31 mouse cellular contexts compared by ENCODE assay signal in the genomic region with DNA sequence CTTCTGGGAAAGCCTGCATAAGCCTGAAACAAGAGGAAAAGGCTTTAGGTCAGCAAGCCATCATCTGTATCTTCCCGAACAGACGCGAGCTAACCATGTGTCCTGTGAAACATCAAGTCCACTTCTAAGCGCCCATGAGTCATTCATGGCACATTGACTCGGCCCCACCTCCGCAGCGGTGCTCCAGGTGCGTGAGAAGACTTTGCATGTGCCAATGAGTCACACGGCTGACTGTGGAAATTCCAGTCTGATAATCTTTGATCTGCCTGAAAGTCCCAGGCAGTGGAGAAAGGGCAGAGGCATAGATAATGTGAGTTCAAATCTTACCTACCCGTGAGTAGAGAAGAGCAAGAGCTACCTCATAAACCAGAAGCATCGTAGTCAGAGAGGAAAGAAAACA.
DNase-seq lines count a peak whose midpoint lies in the region; ATAC-seq and TF ChIP-seq lines count a peak whose summit lies in the region.
"Had no signal": no experiment of that assay in that cellular context is flagged by ENCODE, and none has a peak within 500 bp of the region (broad histone marks: within the 10 kb centered on the region; RNA-seq: fewer than 3 reads in every experiment).

No protein-coding gene starts in this region.

- H3K4me3 ChIP-seq in stomach, postnatal 0 days (ENCODE audit: low read depth, low read length): no peak overlapping the region
- H3K4me3 ChIP-seq: embryonic facial prominence, embryonic 13.5 days; gastrocnemius, adult 2 months; heart, embryonic 13.5 days; hindbrain, embryonic 10.5 days; hindbrain, embryonic 15.5 days; liver, embryonic 12.5 days; myocyte; neural tube, embryonic 12.5 days had no signal

- no peak overlapping the region for H3K9ac ChIP-seq in stomach, postnatal 0 days (ENCODE audit: low read length)
- H3K9ac ChIP-seq: embryonic facial prominence, embryonic 13.5 days; heart, embryonic 13.5 days; hindbrain, embryonic 15.5 days; liver, embryonic 12.5 days; liver, postnatal 0 days; neural tube, embryonic 12.5 days had no signal

- no peaks in the 10 kb centered on the region for H3K9me3 ChIP-seq in stomach, postnatal 0 days (ENCODE audit: control insufficient read depth, low read length)
- H3K9me3 ChIP-seq: embryonic facial prominence, embryonic 13.5 days; G1E; heart, embryonic 13.5 days; hindbrain, embryonic 10.5 days; hindbrain, embryonic 15.5 days; liver, embryonic 12.5 days; neural tube, embryonic 12.5 days had no signal

- no peak for TF ChIP-seq EP300 in stomach, postnatal 0 days (optimal IDR thresholded peaks at IDR 0.05)

- DNase-seq in 416B (ENCODE audit: low read depth): peak; percentile 11
- DNase-seq in stomach, postnatal 0 days (ENCODE audit: low spot score): peak; percentile 33
- DNase-seq in right cerebral cortex, postnatal 36 days (ENCODE audit: low spot score in 2 of 2): no peak
- no peak for DNase-seq in embryo, embryonic 11 days
- DNase-seq in c-Kit-positive CD71-positive TER-119-positive erythroid progenitor cells, embryonic 14.5 days (ENCODE audit: low spot score): no peak
- DNase-seq: adrenal gland, postnatal 25 days; cerebellum, adult 9-11 months; gastrocnemius, adult 2 months; gastrocnemius, postnatal 36 days; heart, postnatal 10 days; kidney, adult 18-20 months; kidney, postnatal 4 days; left cerebral cortex, postnatal 4 days; liver, postnatal 0 days; lung, postnatal 36 days; right cerebral cortex, adult 18-20 months; right cerebral cortex, postnatal 4 days had no signal

- H3K4me2 ChIP-seq in stomach, postnatal 0 days (replicated peaks; ENCODE audit: low read depth): no peak overlapping the region
- H3K4me2 ChIP-seq: embryonic facial prominence, embryonic 13.5 days; heart, embryonic 13.5 days; hindbrain, embryonic 15.5 days; liver, embryonic 12.5 days; midbrain, embryonic 11.5 days; neural tube, embryonic 12.5 days had no signal

- no peaks in the 10 kb centered on the region for H3K36me3 ChIP-seq in stomach, postnatal 0 days (ENCODE audit: control insufficient read depth, insufficient read depth, low read length)
- H3K36me3 ChIP-seq: embryonic facial prominence, embryonic 13.5 days; G1E; heart, embryonic 13.5 days; hindbrain, embryonic 10.5 days; hindbrain, embryonic 15.5 days; liver, embryonic 12.5 days; neural tube, embryonic 12.5 days had no signal

- WGBS in stomach, postnatal 0 days: 73% methylated on average over 11 of the region's 11 CpGs

- H3K27me3 ChIP-seq in stomach, postnatal 0 days (ENCODE audit: control insufficient read depth, insufficient read depth, low read length): no peaks in the 10 kb centered on the region
- H3K27me3 ChIP-seq: embryonic facial prominence, embryonic 13.5 days; heart, embryonic 13.5 days; hindbrain, embryonic 15.5 days; liver, embryonic 12.5 days; neural tube, embryonic 12.5 days; Patski had no signal

- TF ChIP-seq CTCF in stomach, postnatal 0 days (IDR thresholded peaks at IDR 0.05; ENCODE audit: low read depth): no peak

- no peak overlapping the region for H3K27ac ChIP-seq in stomach, postnatal 0 days (replicated peaks)
- H3K27ac ChIP-seq: embryonic facial prominence, embryonic 13.5 days; gastrocnemius, adult 2 months; heart, embryonic 13.5 days; hindbrain, embryonic 10.5 days; hindbrain, embryonic 15.5 days; kidney, postnatal 0 days; liver, embryonic 12.5 days; neural tube, embryonic 12.5 days had no signal

- no peaks in the 10 kb centered on the region for H3K4me1 ChIP-seq in stomach, postnatal 0 days (replicated peaks; ENCODE audit: control insufficient read depth, insufficient read depth)
- H3K4me1 ChIP-seq: embryonic facial prominence, embryonic 13.5 days; heart, embryonic 13.5 days; hindbrain, embryonic 10.5 days; hindbrain, embryonic 15.5 days; liver, embryonic 12.5 days; neural tube, embryonic 12.5 days had no signal

- peak; percentile 51 for ATAC-seq in CD4-positive, CD25-positive, alpha-beta regulatory T cell, adult 4 months
- ATAC-seq in inflammation-experienced regulatory T-cells, adult 6 months: peak; percentile 32
- ATAC-seq in stomach, postnatal 0 days (ENCODE audit: low FRiP score, low TSS enrichment): peak; percentile 82
- ATAC-seq: forebrain, embryonic 16.5 days; liver, embryonic 12.5 days; liver, postnatal 0 days; Patski had no signal

Comparison
In these comparisons a context has a peak if more than half of its experiments do, and no peak if none do; other contexts are left out.
1. DNase-seq: peak in 416B (single experiment) and stomach, postnatal 0 days (single experiment); none in right cerebral cortex, postnatal 36 days (0 of 2), embryo, embryonic 11 days (single experiment) and c-Kit-positive CD71-positive TER-119-positive erythroid progenitor cells, embryonic 14.5 days (single experiment).
2. ATAC-seq: peak in every context shown above with its lines; median percentile 82 in stomach, postnatal 0 days; 51 in CD4-positive, CD25-positive, alpha-beta regulatory T cell, adult 4 months; 32 in inflammation-experienced regulatory T-cells, adult 6 months.